Mouse (Mus musculus) brown adipose tissue, adult 24 weeks (tissue): ENCODE data around the gene Asgr2. TPM values are rescaled to one million over a fixed set of nuclear protein-coding genes. Genes with fewer than 3 reads are reported as not detected.
A peak's percentile ranks its signal among the peaks of the same experiment; 100 is the strongest.
"Not testable (repeated sequence)": the region's sequence is repeated elsewhere in the genome, so short reads cannot be mapped to it uniquely, and the experiment has no call there.

Experiments used
- H3K27ac ChIP-seq: fragments of 200-500 bp; replicated peaks from 2 replicates; pipeline ENCODE4 v1.5.1; 2012; ENCODE audit warnings: low read depth, mild to moderate bottlenecking, low read length
- H3K4me1 ChIP-seq: fragments of 200-500 bp; 2 replicates; pipeline ENCODE4 v1.6.1; 2012; ENCODE audit warnings: low read length, mixed read lengths; ENCODE audit not compliant: control insufficient read depth, insufficient read depth, insufficient read length
- H3K4me3 ChIP-seq: fragments of 200-500 bp; 2 replicates; pipeline ENCODE4 v1.5.1; 2012; ENCODE audit warnings: low read depth, mild to moderate bottlenecking, low read length, moderate library complexity; ENCODE audit not compliant: insufficient read depth
- polyA plus RNA-seq: library from polyadenylated mRNA; stranded (reverse); fragments of >200 nt; gene quantifications from 2 replicates; pipeline ENCODE4 v1.2.4, GENCODE M21; 2012; ENCODE audit not compliant: missing spikeins, insufficient read depth, insufficient read length

The Asgr2 gene
- polyA plus RNA-seq, 1 experiment, result not detected

DNA sequence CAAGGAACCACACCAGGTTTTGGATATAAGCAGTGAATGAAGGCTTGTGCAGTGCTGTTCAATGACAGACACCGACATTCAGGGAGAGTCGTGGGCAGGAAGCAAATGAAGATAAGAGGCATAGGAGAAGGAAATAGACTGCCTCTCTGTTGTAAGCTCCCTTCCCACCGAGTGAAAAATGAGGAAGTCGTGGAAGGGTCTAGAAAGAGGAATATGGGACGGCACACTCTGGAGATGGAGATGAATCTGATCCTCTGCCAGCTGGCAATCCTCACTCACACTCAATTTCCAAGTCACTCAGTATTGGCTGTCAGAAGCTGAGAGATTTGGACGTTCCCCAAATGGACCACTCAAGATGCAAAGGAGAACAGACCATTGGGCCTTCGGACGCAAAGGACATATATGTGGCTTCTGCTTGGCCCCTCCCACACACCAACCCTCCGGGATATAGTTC lies 37.5 kb downstream of the Asgr2 start, which contains the start of gene Mgl2:
Gene Mgl2, plus strand, starts transcription at position 404 of the 454 bp plus-strand sequence.
- peak within 1 kb of the TSS; percentile 61 for H3K27ac ChIP-seq
- H3K4me3 ChIP-seq, result peak within 1 kb of the TSS; percentile 33
- H3K4me1 ChIP-seq, result no peaks in the 10 kb centered on the region

DNA sequence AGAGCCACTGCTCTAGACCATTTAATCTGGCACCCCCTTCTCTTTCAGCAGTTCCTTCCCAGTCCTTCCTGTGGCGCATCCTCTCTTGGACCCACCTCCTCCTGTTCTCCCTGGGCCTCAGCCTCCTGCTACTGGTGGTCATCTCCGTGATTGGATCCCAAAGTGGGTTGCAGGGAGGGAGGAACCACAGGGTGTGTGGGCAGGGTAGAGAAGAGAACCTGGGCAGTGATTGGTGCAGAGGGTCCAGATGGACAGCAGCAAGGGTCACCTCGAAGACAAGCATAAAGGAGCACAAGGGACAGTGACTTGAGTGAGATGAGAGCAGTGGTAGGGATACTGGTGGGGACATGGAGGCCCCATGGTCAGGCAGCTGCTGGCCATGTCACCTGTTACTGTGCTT lies 42.6 kb downstream of the Asgr2 start:
- H3K4me1 ChIP-seq, H3K4me3 ChIP-seq: not testable (repeated sequence)

DNA sequence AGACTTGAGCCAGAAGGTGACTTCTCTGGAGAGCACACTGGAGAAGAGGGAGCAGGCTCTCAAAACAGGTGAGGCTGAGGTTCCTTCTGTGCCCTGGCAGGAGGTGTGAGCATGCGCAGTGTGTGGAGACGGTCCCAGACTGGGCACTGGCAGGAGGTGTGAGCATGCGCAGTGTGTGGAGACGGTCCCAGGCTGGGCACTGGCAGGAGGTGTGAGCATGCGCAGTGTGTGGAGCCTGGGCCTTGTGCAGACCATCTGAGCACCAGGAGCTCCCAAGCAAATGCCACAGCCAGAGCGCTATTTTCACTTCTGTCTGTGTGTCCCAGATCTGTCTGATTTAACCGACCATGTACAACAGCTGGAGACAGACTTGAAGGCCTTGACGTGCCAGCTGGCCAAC lies 43.5 kb downstream of the Asgr2 start:
- H3K27ac ChIP-seq, H3K4me3 ChIP-seq, H3K4me1 ChIP-seq: not testable (repeated sequence)

More for the DNA sequence above, 42.6 kb downstream of the Asgr2 start:
- not testable (repeated sequence) for H3K27ac ChIP-seq

GRCm38 (mm10) chr11:70139171-70139570 lies 46.7 kb downstream of the Asgr2 start:
- Histone ChIP-seq H3K4me3 (no peak overlapping the region), H3K27ac (no peak overlapping the region), H3K4me1 (no peaks in the 10 kb centered on the region)

DNA sequence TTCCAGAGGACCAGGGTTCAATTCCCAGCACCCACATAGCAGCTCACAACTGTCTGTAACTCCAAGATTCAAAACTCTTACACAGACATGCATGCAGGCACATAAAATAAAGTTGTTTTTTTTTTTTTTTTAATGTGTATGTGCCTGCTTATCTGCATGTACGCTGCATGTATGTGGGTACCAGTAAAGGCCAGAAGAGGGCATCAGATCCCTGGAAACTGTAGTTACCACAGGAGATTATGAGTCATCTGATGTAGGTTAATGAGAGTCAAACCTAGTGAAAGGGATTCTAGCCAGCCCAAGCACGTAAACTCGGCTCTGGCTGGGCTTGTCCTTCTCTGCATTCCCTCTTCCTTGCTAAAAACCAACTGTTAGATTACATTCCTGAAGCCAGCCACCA lies 58.6 kb downstream of the Asgr2 start:
- no peak overlapping the region for H3K4me3 ChIP-seq
- H3K27ac ChIP-seq, result no peak overlapping the region

More for the DNA sequence above, 58.6 kb downstream of the Asgr2 start:
- no peaks in the 10 kb centered on the region for H3K4me1 ChIP-seq

Other genes starting within 250 kb of the Asgr2 start
- gene Plscr3, start 246.3 kb upstream of the Asgr2 start, polyA plus RNA-seq, result 18.7 TPM in 2 replicates
- not detected in 2 replicates for gene Tnk1, start 233.9 kb upstream of the Asgr2 start, polyA plus RNA-seq
- gene Tmem95, start 214.6 kb upstream of the Asgr2 start, polyA plus RNA-seq, result not detected in 2 replicates
- gene Kctd11, start 211.2 kb upstream of the Asgr2 start, polyA plus RNA-seq, result 2.5 and 3.3 TPM in 2 replicates
- gene Acap1, start 197.1 kb upstream of the Asgr2 start, polyA plus RNA-seq, result not detected in 2 replicates
- gene 2810408A11Rik, start 191.7 kb upstream of the Asgr2 start, polyA plus RNA-seq, result 3.2 TPM in 1 of 2 replicates, not detected in the other
- 16.9 and 18.4 TPM in 2 replicates for gene Neurl4, start 191.6 kb upstream of the Asgr2 start, polyA plus RNA-seq
- gene Gps2, start 178.8 kb upstream of the Asgr2 start, polyA plus RNA-seq, result 23.6 and 24.3 TPM in 2 replicates
- gene Eif5a, start 170.7 kb upstream of the Asgr2 start, polyA plus RNA-seq, result 424 and 439 TPM in 2 replicates
- 37.9 and 76.4 TPM in 2 replicates for gene Ybx2, start 156.8 kb upstream of the Asgr2 start, polyA plus RNA-seq
- 466 and 489 TPM in 2 replicates for gene Slc2a4, start 144.5 kb upstream of the Asgr2 start, polyA plus RNA-seq
- not detected in 2 replicates for gene Cldn7, start 127.9 kb upstream of the Asgr2 start, polyA plus RNA-seq
- 82.4 and 122 TPM in 2 replicates for gene Ctdnep1, start 111.5 kb upstream of the Asgr2 start, polyA plus RNA-seq
- gene Elp5, start 110.1 kb upstream of the Asgr2 start, polyA plus RNA-seq, result 66.7 and 78.0 TPM in 2 replicates
- 576 and 663 TPM in 2 replicates for gene Gabarap, start 101.5 kb upstream of the Asgr2 start, polyA plus RNA-seq
- gene Phf23, start 96.9 kb upstream of the Asgr2 start, polyA plus RNA-seq, result 24.2 and 26.4 TPM in 2 replicates
- gene Dvl2, start 92.0 kb upstream of the Asgr2 start, polyA plus RNA-seq, result 2.6 and 4.9 TPM in 2 replicates
- 1,981 and 2,287 TPM in 2 replicates for gene Acadvl, start 77.2 kb upstream of the Asgr2 start, polyA plus RNA-seq
- 2.4 and 2.7 TPM in 2 replicates for gene Dlg4, start 75.7 kb upstream of the Asgr2 start, polyA plus RNA-seq
- 0.87 TPM in 1 of 2 replicates, not detected in the other for gene Asgr1, start 38.6 kb upstream of the Asgr2 start, polyA plus RNA-seq
- gene Mgl2, start 37.7 kb downstream of the Asgr2 start, polyA plus RNA-seq, result 13.1 and 16.8 TPM in 2 replicates
- 8.7 and 15.9 TPM in 2 replicates for gene Clec10a, start 63.6 kb downstream of the Asgr2 start, polyA plus RNA-seq
- gene Slc16a11, start 120.1 kb downstream of the Asgr2 start, polyA plus RNA-seq, result not detected in 2 replicates
- gene Slc16a13, start 128.4 kb downstream of the Asgr2 start, polyA plus RNA-seq, result 0.67 and 2.2 TPM in 2 replicates
- 7.0 and 13.4 TPM in 2 replicates for gene Bcl6b, start 137.2 kb downstream of the Asgr2 start, polyA plus RNA-seq
- 28.7 and 40.6 TPM in 2 replicates for gene 0610010K14Rik, start 145.3 kb downstream of the Asgr2 start, polyA plus RNA-seq
- gene Gm21988, start 147.2 kb downstream of the Asgr2 start, polyA plus RNA-seq, result 4.0 and 4.8 TPM in 2 replicates
- 214 and 232 TPM in 2 replicates for gene Rnasek, start 147.2 kb downstream of the Asgr2 start, polyA plus RNA-seq
- gene Alox12, start 162.7 kb downstream of the Asgr2 start, polyA plus RNA-seq, result 0.44 and 1.5 TPM in 2 replicates
- gene Alox12e, start 230.0 kb downstream of the Asgr2 start, polyA plus RNA-seq, result not detected in 2 replicates